Mouse (Mus musculus) ES-Bruce4 (cell line): ENCODE results near the gene Mmgt1. TPM values are rescaled to one million over a fixed set of nuclear protein-coding genes. Genes with fewer than 3 reads are reported as not detected.

ENCODE experiments used
- H3K27ac ChIP-seq: 2 replicates; pipeline ENCODE4 v1.5.1; 2012; ENCODE audit warnings: low read length, inconsistent platforms; ENCODE audit not compliant: insufficient read depth
- H3K27me3 ChIP-seq: 2 replicates; pipeline ENCODE4 v1.6.1; 2012; ENCODE audit warnings: mild to moderate bottlenecking, low read length, inconsistent platforms; ENCODE audit not compliant: control insufficient read depth, poor library complexity, insufficient read depth, severe bottlenecking
- H3K36me3 ChIP-seq: 2 replicates; pipeline ENCODE4 v1.6.1; 2012; ENCODE audit warnings: inconsistent platforms, mild to moderate bottlenecking, low read length, moderate library complexity; ENCODE audit not compliant: control insufficient read depth, poor library complexity, insufficient read depth, severe bottlenecking
- H3K4me1 ChIP-seq: one replicate; pipeline ENCODE4 v1.8.1; 2011; ENCODE audit warnings: low read length; ENCODE audit not compliant: control insufficient read depth, insufficient read depth
- H3K4me3 ChIP-seq: 2 replicates; pipeline ENCODE4 v1.5.1; 2011; ENCODE audit warnings: low read depth, mild to moderate bottlenecking, low read length
- H3K9ac ChIP-seq: 2 replicates; pipeline ENCODE4 v1.6.1; 2012; ENCODE audit warnings: low read depth, mild to moderate bottlenecking, inconsistent platforms; ENCODE audit not compliant: poor library complexity, severe bottlenecking
- H3K9me3 ChIP-seq: replicated peaks from 2 replicates; pipeline ENCODE4 v1.6.1; 2012; ENCODE audit warnings: mild to moderate bottlenecking, low read length, inconsistent platforms; ENCODE audit not compliant: control insufficient read depth, poor library complexity, insufficient read depth, severe bottlenecking
- CTCF ChIP-seq: IDR thresholded peaks from one replicate; pipeline ENCODE4 v1.8.1; 2011; ENCODE audit warnings: low read depth, low read length
- EP300 ChIP-seq: IDR thresholded peaks from 2 replicates; pipeline ENCODE4 v1.6.1; 2011; ENCODE audit warnings: low read depth, low read length; ENCODE audit not compliant: insufficient read depth
- POLR2A ChIP-seq: IDR thresholded peaks from one replicate; pipeline ENCODE4 v1.8.1; 2011; ENCODE audit warnings: low read length; ENCODE audit not compliant: insufficient read depth
- polyA plus RNA-seq: library from polyadenylated mRNA; stranded (reverse); fragments of >200 nt; gene quantifications from 2 replicates; pipeline ENCODE4 v1.2.4, GENCODE M21; 2011; ENCODE audit warnings: low read depth; ENCODE audit not compliant: missing spikeins, insufficient read depth, insufficient read length

The Mmgt1 gene
- polyA plus RNA-seq, 1 experiment = 21.0 TPM

DNA sequence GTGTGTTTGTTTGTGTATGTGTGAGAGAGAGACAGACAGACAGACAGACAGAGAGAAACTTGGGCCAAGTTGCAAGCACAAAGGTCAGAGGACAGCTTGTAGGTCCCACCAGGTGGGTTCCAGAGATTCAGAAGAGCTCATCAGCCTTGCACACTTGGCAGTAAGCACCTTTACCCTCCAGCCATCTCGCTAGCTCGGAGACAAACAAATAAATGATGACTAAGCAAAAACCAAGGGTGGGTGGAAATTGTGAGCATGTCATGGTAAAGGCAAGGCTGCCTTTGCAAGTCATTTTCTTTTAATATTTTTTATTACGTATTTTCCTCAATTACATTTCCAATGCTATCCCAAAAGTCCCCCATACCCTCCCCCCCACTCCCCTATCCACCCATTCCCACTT is 44.3 kb downstream of the Mmgt1 start:
- Histone ChIP-seq H3K9me3 (no peaks in the 10 kb centered on the region), H3K4me3 (no peak overlapping the region), H3K36me3 (no peaks in the 10 kb centered on the region), H3K27ac (no peak overlapping the region), H3K27me3 (no peaks in the 10 kb centered on the region), H3K9ac (no peak overlapping the region), H3K4me1 (no peaks in the 10 kb centered on the region)
- TF ChIP-seq EP300 (no peak), CTCF (no peak), POLR2A (no peak)

DNA sequence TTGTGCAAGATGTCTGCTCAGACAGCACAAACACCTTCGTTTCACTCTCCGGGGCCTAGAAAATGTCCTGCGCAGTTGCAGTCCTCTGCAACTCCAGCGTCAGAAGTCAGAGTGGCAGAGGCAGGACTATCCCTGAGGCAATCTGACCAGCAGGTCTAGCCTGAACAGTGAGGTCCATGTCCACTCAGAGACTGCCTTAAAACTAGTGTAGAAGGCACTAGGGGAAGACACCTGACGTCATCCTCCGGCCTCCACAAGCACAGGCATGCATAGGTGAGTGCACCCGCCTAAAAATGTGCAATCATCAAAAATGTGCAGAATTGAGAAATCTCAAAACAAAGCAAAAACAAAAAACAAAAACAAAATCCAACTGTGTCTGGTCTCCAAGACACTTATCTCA is 48.4 kb downstream of the Mmgt1 start, which contains the start of gene Gm648:
TSS of gene Gm648 (minus strand) at position 101 of the 400 bp plus-strand sequence.
- Histone ChIP-seq H3K9me3 (no peaks in the 10 kb centered on the region), H3K4me1 (no peaks in the 10 kb centered on the region), H3K4me3 (no peak within 1 kb of the TSS), H3K9ac (no peak within 1 kb of the TSS), H3K27ac (no peak within 1 kb of the TSS), H3K27me3 (no peaks in the 10 kb centered on the region), H3K36me3 (no peaks in the 10 kb centered on the region)
- TF ChIP-seq CTCF (no peak), POLR2A (no peak), EP300 (no peak)

DNA sequence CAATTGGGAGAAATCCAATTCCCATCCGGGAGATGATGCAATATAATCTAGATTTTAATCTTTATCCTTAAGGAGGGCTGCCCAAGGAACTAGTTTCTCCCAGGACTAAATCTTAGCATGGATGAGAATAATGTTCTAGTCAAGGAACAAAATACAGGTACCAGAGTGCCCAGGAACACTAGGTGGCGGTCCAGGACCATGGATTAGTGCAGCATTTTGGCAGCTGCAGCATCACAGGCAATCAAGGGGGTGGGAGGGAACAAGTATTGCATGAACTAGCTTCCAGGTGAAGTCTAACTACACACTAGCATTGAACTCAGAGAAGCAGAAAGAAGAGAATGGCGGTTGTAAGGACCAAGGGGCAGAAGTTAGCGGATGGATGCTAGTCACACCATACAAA is 60.7 kb downstream of the Mmgt1 start:
- H3K4me1 ChIP-seq = no peaks in the 10 kb centered on the region
- H3K9me3 ChIP-seq = no peaks in the 10 kb centered on the region
- H3K9ac ChIP-seq = no peak overlapping the region
- H3K4me3 ChIP-seq = no peak overlapping the region
- no peak overlapping the region for H3K27ac ChIP-seq
- no peaks in the 10 kb centered on the region for H3K27me3 ChIP-seq
- peak; percentile 52 for TF ChIP-seq CTCF
- no peak for TF ChIP-seq POLR2A
- no peaks in the 10 kb centered on the region for H3K36me3 ChIP-seq

Other genes with a start within 250 kb of the Mmgt1 start
- gene Smim10l2a, start 223.5 kb downstream of the Mmgt1 start, polyA plus RNA-seq = 3.3 and 3.5 TPM in 2 replicates
- gene Gm2174, start 150.1 kb downstream of the Mmgt1 start, polyA plus RNA-seq = 2.4 TPM in 1 of 2 replicates, not detected in the other
- 10.5 and 11.1 TPM in 2 replicates for gene Ints6l, start 143.2 kb downstream of the Mmgt1 start, polyA plus RNA-seq
- not detected in 2 replicates for gene Gm10477, start 73.3 kb downstream of the Mmgt1 start, polyA plus RNA-seq
- 1.1 TPM in 1 of 2 replicates, not detected in the other for gene Gm648, start 48.5 kb downstream of the Mmgt1 start, polyA plus RNA-seq
- 9.9 and 10.0 TPM in 2 replicates for gene Slc9a6, start 11.7 kb upstream of the Mmgt1 start, polyA plus RNA-seq
- 162 and 169 TPM in 2 replicates for gene Fhl1, start 133.7 kb upstream of the Mmgt1 start, polyA plus RNA-seq
- gene Map7d3, start 224.3 kb upstream of the Mmgt1 start, polyA plus RNA-seq = 4.4 and 5.1 TPM in 2 replicates